Mouse (Mus musculus) kidney, adult 18-20 months (tissue): Measurements from ENCODE around the gene Olfr492.

Experiments used
- DNase-seq: peaks from one replicate; pipeline ENCODE4 v3.0.0; 2021

Olfr492 gene

DNA sequence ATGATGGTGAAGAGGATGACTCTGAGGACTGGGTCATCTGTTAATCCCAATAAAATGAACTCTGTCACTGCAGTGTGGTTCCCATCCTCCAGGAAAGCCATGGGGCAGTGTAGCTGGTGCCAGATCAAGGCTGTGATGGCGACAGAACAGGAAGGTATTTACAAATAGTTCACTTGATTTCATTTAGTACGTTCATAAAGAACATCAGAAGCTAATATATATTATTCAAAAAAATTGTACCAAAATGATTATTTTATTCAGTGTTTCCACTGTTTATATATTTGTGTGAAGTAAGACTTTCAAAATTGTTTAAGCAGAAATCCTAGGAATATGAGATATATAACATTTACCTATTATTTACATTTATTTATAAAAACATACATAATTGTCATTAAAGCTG is at the start of gene Olfr492:
Olfr492 (minus strand) TSS at position 101 of the 400 bp plus-strand sequence.
- no peak for DNase-seq

DNA sequence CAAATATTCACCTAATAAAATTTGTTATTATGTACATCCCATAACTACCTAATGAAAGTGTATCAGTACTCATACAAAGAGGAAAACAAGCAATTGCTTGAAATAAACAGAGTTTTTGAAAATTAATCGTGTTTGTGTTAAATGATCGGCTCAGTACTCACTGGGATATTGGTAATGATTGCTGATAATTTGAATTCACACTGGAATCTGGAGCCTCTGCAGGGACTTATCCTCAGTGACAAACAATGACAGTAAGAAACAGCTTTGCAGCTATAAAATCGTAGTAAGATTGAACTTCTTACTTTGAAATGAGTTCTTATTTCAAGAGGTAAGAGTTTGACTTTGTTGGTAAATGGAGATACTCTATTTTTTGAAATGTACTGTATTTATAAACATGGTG is 41.6 kb upstream of the Olfr492 start, which contains the start of gene Olfr494:
Olfr494 (plus strand) TSS at position 301 of the 400 bp plus-strand sequence.
- DNase-seq: no peak

DNA sequence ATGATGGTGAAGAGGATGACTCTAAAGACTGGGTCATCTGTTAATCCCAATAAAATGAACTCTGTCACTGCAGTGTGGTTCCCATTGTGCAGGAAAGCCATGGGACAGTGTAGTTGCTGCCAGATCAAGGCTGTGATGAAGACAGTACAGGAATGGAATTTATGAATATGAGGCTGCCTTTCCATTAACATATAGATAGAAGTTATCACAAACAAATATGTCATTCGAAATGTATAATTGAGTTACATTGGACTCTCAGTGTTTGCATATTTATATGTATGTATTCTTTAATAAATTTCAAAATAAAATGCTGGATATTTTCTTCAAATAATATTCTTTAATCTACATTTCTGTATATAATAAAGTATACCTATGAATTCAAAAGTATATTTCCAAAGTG is 23.4 kb upstream of the Olfr492 start, which contains the start of gene Olfr493:
Olfr493 (minus strand) TSS at position 101 of the 400 bp plus-strand sequence.
- DNase-seq: no peak

DNA sequence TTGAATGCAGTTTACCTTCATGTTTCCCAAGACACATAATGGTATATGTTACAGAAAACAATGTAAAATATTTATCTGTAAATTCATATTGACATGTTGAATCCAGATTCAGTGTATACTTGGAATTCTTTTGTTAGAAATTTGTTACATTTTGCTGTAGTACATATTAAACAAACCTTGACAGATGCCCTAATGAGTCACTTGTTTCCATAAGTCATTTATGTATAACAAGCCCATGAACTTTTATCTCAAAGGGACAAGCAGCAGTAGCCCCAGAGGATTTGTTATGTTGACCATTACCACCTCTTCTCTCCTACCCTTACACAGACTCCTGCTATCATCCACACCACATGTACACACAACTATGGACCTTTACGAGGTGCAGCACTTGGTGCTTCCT is 10.3 kb downstream of the Olfr492 start, which contains the start of gene Olfr491:
Olfr491 (plus strand) TSS at position 301 of the 400 bp plus-strand sequence.
- no peak for DNase-seq

DNA sequence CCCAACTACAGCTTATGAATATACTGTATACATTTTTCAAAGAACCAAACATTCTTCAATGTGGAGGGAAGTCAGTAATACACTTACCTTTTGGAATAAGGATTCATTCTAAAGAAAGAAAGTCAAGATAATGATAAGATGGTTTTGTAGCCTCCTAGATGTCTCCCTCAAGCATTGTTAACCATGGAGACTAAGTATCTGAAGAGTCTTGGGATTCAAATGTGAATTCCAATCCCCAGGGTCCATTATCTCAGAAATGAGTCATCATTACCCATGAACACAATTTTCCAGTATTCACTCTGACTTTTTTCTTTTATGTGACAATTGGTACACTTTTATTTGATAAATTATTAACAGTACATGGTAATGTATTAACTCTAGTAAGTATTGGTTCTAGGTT is 34.6 kb downstream of the Olfr492 start, which contains the start of gene Olfr490:
Olfr490 (minus strand) TSS at position 101 of the 400 bp plus-strand sequence.
- no peak for DNase-seq
